In the genomic region with DNA sequence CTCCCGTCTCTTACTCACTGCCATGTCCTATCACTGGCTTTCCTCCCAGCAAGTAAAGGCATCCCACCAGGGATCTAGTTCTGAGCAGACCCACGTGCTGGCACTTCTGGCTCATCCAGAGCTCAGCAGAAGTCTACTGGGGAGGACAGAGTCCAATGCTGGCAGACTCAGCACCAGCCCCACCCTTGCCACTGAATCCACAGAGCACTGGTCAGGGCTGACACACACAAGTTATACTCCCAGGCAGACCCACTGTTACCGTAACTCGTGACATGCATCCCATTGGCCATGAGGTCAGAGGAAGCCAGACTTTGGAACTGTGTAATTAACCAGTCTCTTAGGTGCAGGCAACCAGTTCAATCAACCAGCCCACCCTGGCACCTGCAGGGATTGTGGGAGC, we compare ENCODE assay signal across 21 mouse cellular contexts. TPM values are rescaled to one million over a fixed set of nuclear protein-coding genes. Genes with fewer than 3 reads are reported as not detected.
DNase-seq lines count a peak whose midpoint lies in the region; ATAC-seq and TF ChIP-seq lines count a peak whose summit lies in the region.
"Had no signal": no experiment of that assay in that cellular context is flagged by ENCODE, and none has a peak within 500 bp of the region (broad histone marks: within the 10 kb centered on the region; RNA-seq: fewer than 3 reads in every experiment).

No protein-coding gene starts in this region.

- H3K27ac ChIP-seq in layer of hippocampus, adult 2 months = peak overlapping the region; percentile 75
- H3K27ac ChIP-seq in intestine, embryonic 16.5 days (ENCODE audit: low read length) = no peak overlapping the region
- no peak overlapping the region for H3K27ac ChIP-seq in kidney, adult 2 months (ENCODE audit: insufficient read depth, low read depth, low read length)
- H3K27ac ChIP-seq: embryonic facial prominence, embryonic 15.5 days; forebrain, embryonic 15.5 days; heart, adult 2 months; hindbrain, postnatal 0 days had no signal

- ATAC-seq in intestine, embryonic 16.5 days = peak; percentile 75
- ATAC-seq: Patski had no signal

- TF ChIP-seq POLR2A in kidney, adult 2 months (IDR thresholded peaks at IDR 0.05; ENCODE audit: low read depth, low read length) = no peak

- H3K4me1 ChIP-seq in intestine, embryonic 16.5 days (ENCODE audit: control insufficient read depth, insufficient read depth, low read length) = peaks cover 10% of the 10 kb centered on the region; the same call in 1 of the 2 replicates
- H3K4me1 ChIP-seq in kidney, adult 2 months (ENCODE audit: control insufficient read depth, insufficient read depth, low read length) = no peaks in the 10 kb centered on the region
- H3K4me1 ChIP-seq: embryonic facial prominence, embryonic 15.5 days had no signal

- DNase-seq in layer of hippocampus, adult 2 months (ENCODE audit: low spot score in 2 of 2) = no peak
- DNase-seq in layer of hippocampus, postnatal 25 days (ENCODE audit: extremely low spot score in 1 of 2, low spot score in 1 of 2) = no peak
- DNase-seq in kidney, adult 2 months = peak; percentile 67
- DNase-seq in kidney, postnatal 10 days = peak; percentile 53
- no peak for DNase-seq in heart, postnatal 25 days (ENCODE audit: low spot score)
- no peak for DNase-seq in heart, adult 9 months (ENCODE audit: low spot score in 2 of 2)
- no peak for DNase-seq in frontal cortex, adult 2 months (ENCODE audit: extremely low spot score in 1 of 2, low spot score in 1 of 2)
- DNase-seq: adrenal gland, postnatal 36 days; B cell, adult 2 months; cerebellum, adult 9-10 months; heart, adult 2 months; heart, postnatal 36 days; lung, postnatal 4 days; right cerebral cortex, postnatal 4 days had no signal

- H3K4me3 ChIP-seq in layer of hippocampus, adult 2 months = no peak overlapping the region
- no peak overlapping the region for H3K4me3 ChIP-seq in intestine, embryonic 16.5 days (ENCODE audit: low read length)
- H3K4me3 ChIP-seq in kidney, adult 2 months (ENCODE audit: insufficient read depth, low read depth, low read length) = no peak overlapping the region
- H3K4me3 ChIP-seq: embryonic facial prominence, embryonic 15.5 days; forebrain, embryonic 15.5 days; heart, adult 2 months had no signal

- intact Hi-C loops in heart, postnatal 25 days (cut with DNase I) = no loop called here

- no peaks in the 10 kb centered on the region for H3K9me3 ChIP-seq in intestine, embryonic 16.5 days (ENCODE audit: control insufficient read depth, low read length)
- H3K9me3 ChIP-seq: embryonic facial prominence, embryonic 15.5 days; forebrain, embryonic 15.5 days; G1E had no signal

- no peak for TF ChIP-seq CTCF in layer of hippocampus, adult 2 months (conservative IDR thresholded peaks at IDR 0.05)
- no peak for TF ChIP-seq CTCF in kidney, adult 2 months (conservative IDR thresholded peaks at IDR 0.05; ENCODE audit: insufficient read depth, insufficient read length, low read depth, low read length)

- no peak overlapping the region for H3K9ac ChIP-seq in intestine, embryonic 16.5 days (ENCODE audit: low read depth, low read length)
- H3K9ac ChIP-seq: embryonic facial prominence, embryonic 15.5 days; forebrain, embryonic 15.5 days had no signal

- H3K4me2 ChIP-seq in intestine, embryonic 16.5 days (ENCODE audit: low read depth, low read length) = no peak overlapping the region
- H3K4me2 ChIP-seq: embryonic facial prominence, embryonic 15.5 days; forebrain, embryonic 15.5 days had no signal

- 76% methylated on average over 4 of the region's 4 CpGs for WGBS in intestine, embryonic 16.5 days
- 62% methylated on average over 4 of the region's 4 CpGs for WGBS in kidney, adult 2 months

- H3K27me3 ChIP-seq in intestine, embryonic 16.5 days (replicated peaks; ENCODE audit: control insufficient read depth, insufficient read depth, low read length) = no peaks in the 10 kb centered on the region
- H3K27me3 ChIP-seq in kidney, adult 2 months (replicated peaks; ENCODE audit: control insufficient read depth, insufficient read depth, low read length) = no peaks in the 10 kb centered on the region
- H3K27me3 ChIP-seq: CH12.LX; embryonic facial prominence, embryonic 15.5 days; forebrain, embryonic 15.5 days; Patski had no signal

- peaks cover 22% of the 10 kb centered on the region for H3K36me3 ChIP-seq in intestine, embryonic 16.5 days (ENCODE audit: control insufficient read depth, insufficient read depth, low read length)
- no peaks in the 10 kb centered on the region for H3K36me3 ChIP-seq in kidney, adult 2 months (ENCODE audit: control insufficient read depth, insufficient read depth, low read length)

RNA-seq across cellular contexts. Expression of a gene that starts 33.8 kb away (rescaled TPM):
- total RNA-seq in layer of hippocampus, adult 2 months (2021) = 100 to 1,000 TPM; 108 to 120 TPM
- total RNA-seq in layer of hippocampus, postnatal 25 days (2021) = 100 to 1,000 TPM; 120 to 129 TPM
- polyA plus RNA-seq in intestine, embryonic 16.5 days (2015; fragmentation: Nextera tagmentation; extraction: Ambion mirVana) = 5.4 and 6.5 TPM in 2 replicates
- 33.1 and 33.2 TPM in 2 replicates for polyA plus RNA-seq in kidney, adult 2 months (2012; rRNA removed)
- total RNA-seq in heart, postnatal 25 days (2021) = 10 to 100 TPM; 21.2 to 28.7 TPM
- polyA plus RNA-seq in frontal cortex, adult 2 months (2012; rRNA removed) = 30.0 and 36.6 TPM in 2 replicates

Comparison
In these comparisons a context has a peak if more than half of its experiments do, and no peak if none do; other contexts are left out.
1. DNase-seq: peak in kidney, adult 2 months (single experiment) and kidney, postnatal 10 days (single experiment); none in layer of hippocampus, adult 2 months (0 of 2), layer of hippocampus, postnatal 25 days (0 of 2), heart, postnatal 25 days (single experiment), heart, adult 9 months (0 of 2) and frontal cortex, adult 2 months (0 of 2).